Comparison of ENCODE assay signal across 8 mouse cellular contexts in genomic region chr11:78019676-78020075, GRCm38 (mm10). TPM values are rescaled to one million over a fixed set of nuclear protein-coding genes. Genes with fewer than 3 reads are reported as not detected.
A peak's percentile ranks its signal among the peaks of the same experiment; 100 is the strongest.
DNase-seq lines count a peak whose midpoint lies in the region; ATAC-seq and TF ChIP-seq lines count a peak whose summit lies in the region.

No protein-coding gene starts in this region.

- DNase-seq in urinary bladder, postnatal 25 days (ENCODE audit: low spot score) = peak; percentile 70
- DNase-seq in urinary bladder, postnatal 10 days (ENCODE audit: low spot score) = no peak
- peak; percentile 48 for DNase-seq in cerebellum, adult 11-12 months
- peak; percentile 54 for DNase-seq in liver, embryonic 13.5 days
- peak; percentile 78 for DNase-seq in neural tube, embryonic 11.5 days (ENCODE audit: low spot score)
- peak; percentile 72 for DNase-seq in thymus, adult 2 months

- H3K27ac ChIP-seq in forebrain, embryonic 16.5 days (ENCODE audit: low read length) = no peak overlapping the region
- H3K27ac ChIP-seq in intestine, embryonic 15.5 days = no peak overlapping the region
- H3K27ac ChIP-seq in liver, embryonic 13.5 days = no peak overlapping the region
- H3K27ac ChIP-seq in neural tube, embryonic 11.5 days (ENCODE audit: low read depth, low read length) = no peak overlapping the region
- no peak overlapping the region for H3K27ac ChIP-seq in thymus, adult 2 months (ENCODE audit: control insufficient read depth, insufficient read depth, low read length)

- peaks cover 51% of the 10 kb centered on the region for H3K36me3 ChIP-seq in forebrain, embryonic 16.5 days (ENCODE audit: control insufficient read depth, insufficient read depth)
- H3K36me3 ChIP-seq in intestine, embryonic 15.5 days = peaks cover 61% of the 10 kb centered on the region
- peaks cover 93% of the 10 kb centered on the region for H3K36me3 ChIP-seq in liver, embryonic 13.5 days
- peaks cover 47% of the 10 kb centered on the region for H3K36me3 ChIP-seq in neural tube, embryonic 11.5 days (ENCODE audit: control insufficient read depth, insufficient read depth, low read length)
- peaks cover 84% of the 10 kb centered on the region for H3K36me3 ChIP-seq in thymus, adult 2 months (ENCODE audit: control insufficient read depth, insufficient read depth, low read length)

- 21% methylated on average over 4 of the region's 4 CpGs for WGBS in forebrain, embryonic 16.5 days
- WGBS in intestine, embryonic 15.5 days = 21% methylated on average over 4 of the region's 4 CpGs
- 17% methylated on average over 4 of the region's 4 CpGs for WGBS in liver, embryonic 13.5 days (ENCODE audit: insufficient replicate concordance)
- 19% methylated on average over 4 of the region's 4 CpGs for WGBS in neural tube, embryonic 11.5 days
- 28% methylated on average over 4 of the region's 4 CpGs for WGBS in thymus, adult 2 months

- TF ChIP-seq POLR2A in thymus, adult 2 months (IDR thresholded peaks at IDR 0.05; ENCODE audit: control insufficient read depth, extremely low read depth, insufficient read depth, low read length, poor library complexity) = no peak

- H3K9ac ChIP-seq in forebrain, embryonic 16.5 days (replicated peaks; ENCODE audit: low read depth, low read length) = no peak overlapping the region
- no peak overlapping the region for H3K9ac ChIP-seq in intestine, embryonic 15.5 days
- no peak overlapping the region for H3K9ac ChIP-seq in liver, embryonic 13.5 days
- H3K9ac ChIP-seq in neural tube, embryonic 11.5 days (ENCODE audit: low read length) = no peak overlapping the region

- no peak overlapping the region for H3K4me2 ChIP-seq in forebrain, embryonic 16.5 days (ENCODE audit: low read length)
- no peak overlapping the region for H3K4me2 ChIP-seq in intestine, embryonic 15.5 days (replicated peaks)
- H3K4me2 ChIP-seq in liver, embryonic 13.5 days = no peak overlapping the region
- no peak overlapping the region for H3K4me2 ChIP-seq in neural tube, embryonic 11.5 days (ENCODE audit: low read depth)

- peak; percentile 61; the same call in 1 of the 2 replicates for ATAC-seq in forebrain, embryonic 16.5 days
- peak; percentile 80; the same call in 1 of the 2 replicates for ATAC-seq in intestine, embryonic 15.5 days
- peak; percentile 62; the same call in 1 of the 2 replicates for ATAC-seq in liver, embryonic 13.5 days (ENCODE audit: low read depth)
- ATAC-seq in neural tube, embryonic 11.5 days (ENCODE audit: insufficient read depth, low FRiP score, low TSS enrichment) = no peak

- H3K27me3 ChIP-seq in forebrain, embryonic 16.5 days (replicated peaks; ENCODE audit: control insufficient read depth, insufficient read depth, low read length) = no peaks in the 10 kb centered on the region
- no peaks in the 10 kb centered on the region for H3K27me3 ChIP-seq in intestine, embryonic 15.5 days (replicated peaks)
- H3K27me3 ChIP-seq in liver, embryonic 13.5 days = no peaks in the 10 kb centered on the region
- H3K27me3 ChIP-seq in neural tube, embryonic 11.5 days (ENCODE audit: control insufficient read depth, insufficient read depth, low read length) = no peaks in the 10 kb centered on the region
- no peaks in the 10 kb centered on the region for H3K27me3 ChIP-seq in thymus, adult 2 months (ENCODE audit: control insufficient read depth, insufficient read depth, low read length)

- H3K4me3 ChIP-seq in forebrain, embryonic 16.5 days (replicated peaks; ENCODE audit: low read length) = no peak overlapping the region
- H3K4me3 ChIP-seq in intestine, embryonic 15.5 days (replicated peaks) = no peak overlapping the region
- no peak overlapping the region for H3K4me3 ChIP-seq in liver, embryonic 13.5 days (replicated peaks)
- no peak overlapping the region for H3K4me3 ChIP-seq in neural tube, embryonic 11.5 days (ENCODE audit: low read depth, low read length)
- no peak overlapping the region for H3K4me3 ChIP-seq in thymus, adult 2 months (ENCODE audit: control insufficient read depth, insufficient read depth, low read length)

- H3K9me3 ChIP-seq in forebrain, embryonic 16.5 days (ENCODE audit: control insufficient read depth, low read length) = no peaks in the 10 kb centered on the region
- H3K9me3 ChIP-seq in intestine, embryonic 15.5 days = no peaks in the 10 kb centered on the region
- no peaks in the 10 kb centered on the region for H3K9me3 ChIP-seq in liver, embryonic 13.5 days (replicated peaks)
- H3K9me3 ChIP-seq in neural tube, embryonic 11.5 days (ENCODE audit: control insufficient read depth, low read length) = no peaks in the 10 kb centered on the region

- no peaks in the 10 kb centered on the region for H3K4me1 ChIP-seq in forebrain, embryonic 16.5 days (replicated peaks; ENCODE audit: control insufficient read depth, insufficient read depth, low read length)
- no peaks in the 10 kb centered on the region for H3K4me1 ChIP-seq in intestine, embryonic 15.5 days (replicated peaks)
- no peaks in the 10 kb centered on the region for H3K4me1 ChIP-seq in liver, embryonic 13.5 days (replicated peaks)
- no peaks in the 10 kb centered on the region for H3K4me1 ChIP-seq in neural tube, embryonic 11.5 days (ENCODE audit: control insufficient read depth, insufficient read depth, low read length)
- no peaks in the 10 kb centered on the region for H3K4me1 ChIP-seq in thymus, adult 2 months (replicated peaks; ENCODE audit: control insufficient read depth, insufficient read depth, low read length)

- no peak for TF ChIP-seq CTCF in thymus, adult 2 months (IDR thresholded peaks at IDR 0.05; ENCODE audit: borderline replicate concordance, control insufficient read depth, extremely low read depth, insufficient read depth, low read length, poor library complexity)

RNA-seq across cellular contexts. Expression of gene Dhrs13, which starts 12.4 kb away (rescaled TPM):
- 29.5 and 33.8 TPM in 2 replicates for polyA plus RNA-seq in forebrain, embryonic 16.5 days (2015; fragmentation: Nextera tagmentation; extraction: Ambion mirVana)
- 18.0 and 18.3 TPM in 2 replicates for polyA plus RNA-seq in intestine, embryonic 15.5 days (2015; fragmentation: Nextera tagmentation; extraction: Ambion mirVana)
- 18.2 and 19.3 TPM in 2 replicates for polyA plus RNA-seq in liver, embryonic 13.5 days (2015; fragmentation: Nextera tagmentation; extraction: Ambion mirVana)
- 18.4 and 19.4 TPM in 2 replicates for polyA plus RNA-seq in neural tube, embryonic 11.5 days (2014; fragmentation: Nextera tagmentation; extraction: Ambion mirVana)
- 13.4 and 14.4 TPM in 2 replicates for polyA plus RNA-seq in thymus, adult 2 months (2012; rRNA removed)

RNA-seq across cellular contexts. Expression of gene Flot2, which starts 18.1 kb away (rescaled TPM):
- polyA plus RNA-seq in forebrain, embryonic 16.5 days (2015; fragmentation: Nextera tagmentation; extraction: Ambion mirVana) = 101 and 106 TPM in 2 replicates
- polyA plus RNA-seq in intestine, embryonic 15.5 days (2015; fragmentation: Nextera tagmentation; extraction: Ambion mirVana) = 44.0 and 44.2 TPM in 2 replicates
- polyA plus RNA-seq in liver, embryonic 13.5 days (2015; fragmentation: Nextera tagmentation; extraction: Ambion mirVana) = 24.6 and 27.1 TPM in 2 replicates
- polyA plus RNA-seq in neural tube, embryonic 11.5 days (2014; fragmentation: Nextera tagmentation; extraction: Ambion mirVana) = 60.8 and 62.9 TPM in 2 replicates
- 124 and 136 TPM in 2 replicates for polyA plus RNA-seq in thymus, adult 2 months (2012; rRNA removed)

RNA-seq across cellular contexts. Expression of gene Phf12, which starts 37.1 kb away (rescaled TPM):
- polyA plus RNA-seq in forebrain, embryonic 16.5 days (2015; fragmentation: Nextera tagmentation; extraction: Ambion mirVana) = 20.6 and 23.0 TPM in 2 replicates
- polyA plus RNA-seq in intestine, embryonic 15.5 days (2015; fragmentation: Nextera tagmentation; extraction: Ambion mirVana) = 12.8 and 13.5 TPM in 2 replicates
- polyA plus RNA-seq in liver, embryonic 13.5 days (2015; fragmentation: Nextera tagmentation; extraction: Ambion mirVana) = 6.5 and 7.6 TPM in 2 replicates
- 17.8 and 19.6 TPM in 2 replicates for polyA plus RNA-seq in neural tube, embryonic 11.5 days (2014; fragmentation: Nextera tagmentation; extraction: Ambion mirVana)
- polyA plus RNA-seq in thymus, adult 2 months (2012; rRNA removed) = 151 and 160 TPM in 2 replicates
